Mouse (Mus musculus): ENCODE measurements around the gene Nell2. TPM values are rescaled to one million over a fixed set of nuclear protein-coding genes. Genes with fewer than 3 reads are reported as not detected.
A peak's percentile ranks its signal among the peaks of the same experiment; 100 is the strongest.

Nell2 gene
- polyA plus RNA-seq, 1 experiment from 2014 or later = 21.0 TPM

- no peaks in the 10 kb centered on the region for H3K27me3 ChIP-seq (replicated peaks; ENCODE audit: control insufficient read depth, insufficient read depth, low read length)
- H3K4me3 ChIP-seq (ENCODE audit: low read depth, low read length) = no peak overlapping the region
- no peak overlapping the region for H3K27ac ChIP-seq (ENCODE audit: low read depth)
- no peak for ATAC-seq (replicated peaks; ENCODE audit: low FRiP score, low TSS enrichment, low read depth)
- 74% methylated on average over 4 of the region's 4 CpGs for WGBS
- no peaks in the 10 kb centered on the region for H3K36me3 ChIP-seq (ENCODE audit: control insufficient read depth, insufficient read depth, low read length)
- H3K4me2 ChIP-seq (ENCODE audit: low read length) = no peak overlapping the region
- H3K9me3 ChIP-seq (ENCODE audit: control insufficient read depth, low read length) = no peaks in the 10 kb centered on the region
- no peaks in the 10 kb centered on the region for H3K4me1 ChIP-seq (replicated peaks; ENCODE audit: control insufficient read depth, insufficient read depth, low read length)
- no peak overlapping the region for H3K9ac ChIP-seq (ENCODE audit: low read length)
- no peak for DNase-seq (ENCODE audit: low spot score)
Measured at GRCm38 (mm10) chr15:95489174-95489573, 39.2 kb downstream of the Nell2 start.

GRCm38 (mm10) chr15:95487961-95488360 is 40.4 kb downstream of the Nell2 start:
- Histone ChIP-seq H3K4me2 (ENCODE audit: low read length) (no peak overlapping the region), H3K36me3 (ENCODE audit: control insufficient read depth, insufficient read depth, low read length) (no peaks in the 10 kb centered on the region), H3K4me3 (ENCODE audit: low read depth, low read length) (no peak overlapping the region), H3K27ac (ENCODE audit: low read depth) (no peak overlapping the region), H3K9me3 (ENCODE audit: control insufficient read depth, low read length) (no peaks in the 10 kb centered on the region), H3K9ac (ENCODE audit: low read length) (no peak overlapping the region), H3K27me3 (replicated peaks; ENCODE audit: control insufficient read depth, insufficient read depth, low read length) (no peaks in the 10 kb centered on the region), H3K4me1 (replicated peaks; ENCODE audit: control insufficient read depth, insufficient read depth, low read length) (no peaks in the 10 kb centered on the region)
- ATAC-seq (replicated peaks; ENCODE audit: low FRiP score, low TSS enrichment, low read depth) (no peak), DNase-seq (ENCODE audit: low spot score) (no peak)
- 87% methylated on average over 5 of the region's 5 CpGs for WGBS

- no peak overlapping the region for H3K4me2 ChIP-seq (ENCODE audit: low read length)
Measured at GRCm38 (mm10) chr15:95482002-95482401, 46.4 kb downstream of the Nell2 start.

GRCm38 (mm10) chr15:95481585-95481984 is 46.8 kb downstream of the Nell2 start:
- Histone ChIP-seq H3K4me2 (ENCODE audit: low read length) (no peak overlapping the region), H3K36me3 (ENCODE audit: control insufficient read depth, insufficient read depth, low read length) (no peaks in the 10 kb centered on the region), H3K27ac (ENCODE audit: low read depth) (no peak overlapping the region), H3K4me3 (ENCODE audit: low read depth, low read length) (no peak overlapping the region), H3K9me3 (ENCODE audit: control insufficient read depth, low read length) (no peaks in the 10 kb centered on the region), H3K4me1 (replicated peaks; ENCODE audit: control insufficient read depth, insufficient read depth, low read length) (no peaks in the 10 kb centered on the region), H3K27me3 (replicated peaks; ENCODE audit: control insufficient read depth, insufficient read depth, low read length) (no peaks in the 10 kb centered on the region), H3K9ac (ENCODE audit: low read length) (no peak overlapping the region)
- no peak for DNase-seq (ENCODE audit: low spot score)
- 0 out of 2 replicates have a peak, but pooled peaks have one; percentile 15 for ATAC-seq (replicated peaks; ENCODE audit: low FRiP score, low TSS enrichment, low read depth)
- WGBS = 88% methylated on average over 4 of the region's 4 CpGs

More at GRCm38 (mm10) chr15:95482002-95482401, 46.4 kb downstream of the Nell2 start:
- Histone ChIP-seq H3K9ac (ENCODE audit: low read length) (no peak overlapping the region), H3K36me3 (ENCODE audit: control insufficient read depth, insufficient read depth, low read length) (no peaks in the 10 kb centered on the region), H3K9me3 (ENCODE audit: control insufficient read depth, low read length) (no peaks in the 10 kb centered on the region), H3K4me1 (replicated peaks; ENCODE audit: control insufficient read depth, insufficient read depth, low read length) (no peaks in the 10 kb centered on the region), H3K4me3 (ENCODE audit: low read depth, low read length) (no peak overlapping the region), H3K27me3 (replicated peaks; ENCODE audit: control insufficient read depth, insufficient read depth, low read length) (no peaks in the 10 kb centered on the region), H3K27ac (ENCODE audit: low read depth) (no peak overlapping the region)
- ATAC-seq (replicated peaks; ENCODE audit: low FRiP score, low TSS enrichment, low read depth) (no peak), DNase-seq (ENCODE audit: low spot score) (no peak)
- 74% methylated on average over 9 of the region's 9 CpGs for WGBS

GRCm38 (mm10) chr15:95476440-95476839 is 51.9 kb downstream of the Nell2 start:
- no peak for DNase-seq (ENCODE audit: low spot score)
- 88% methylated on average over 3 of the region's 3 CpGs for WGBS
- no peaks in the 10 kb centered on the region for H3K36me3 ChIP-seq (ENCODE audit: control insufficient read depth, insufficient read depth, low read length)

GRCm38 (mm10) chr15:95473976-95474375 is 54.4 kb downstream of the Nell2 start:
- H3K9ac ChIP-seq (ENCODE audit: low read length) = no peak overlapping the region
- no peaks in the 10 kb centered on the region for H3K27me3 ChIP-seq (replicated peaks; ENCODE audit: control insufficient read depth, insufficient read depth, low read length)
- no peak overlapping the region for H3K4me3 ChIP-seq (ENCODE audit: low read depth, low read length)
- H3K27ac ChIP-seq (ENCODE audit: low read depth) = no peak overlapping the region
- no peak for ATAC-seq (replicated peaks; ENCODE audit: low FRiP score, low TSS enrichment, low read depth)
- DNase-seq (ENCODE audit: low spot score) = no peak
- H3K36me3 ChIP-seq (ENCODE audit: control insufficient read depth, insufficient read depth, low read length) = no peaks in the 10 kb centered on the region
- H3K9me3 ChIP-seq (ENCODE audit: control insufficient read depth, low read length) = no peaks in the 10 kb centered on the region
- H3K4me2 ChIP-seq (ENCODE audit: low read length) = no peak overlapping the region
- H3K4me1 ChIP-seq (replicated peaks; ENCODE audit: control insufficient read depth, insufficient read depth, low read length) = no peaks in the 10 kb centered on the region; the same call in 1 of the 2 replicates
- WGBS = 67% methylated on average over 6 of the region's 6 CpGs

More at GRCm38 (mm10) chr15:95476440-95476839, 51.9 kb downstream of the Nell2 start:
- H3K4me1 ChIP-seq (replicated peaks; ENCODE audit: control insufficient read depth, insufficient read depth, low read length) = no peaks in the 10 kb centered on the region; the same call in 1 of the 2 replicates
- no peaks in the 10 kb centered on the region for H3K9me3 ChIP-seq (ENCODE audit: control insufficient read depth, low read length)
- H3K9ac ChIP-seq (ENCODE audit: low read length) = no peak overlapping the region
- H3K4me2 ChIP-seq (ENCODE audit: low read length) = no peak overlapping the region
- no peak overlapping the region for H3K4me3 ChIP-seq (ENCODE audit: low read depth, low read length)
- no peak for ATAC-seq (replicated peaks; ENCODE audit: low FRiP score, low TSS enrichment, low read depth)
- H3K27ac ChIP-seq (ENCODE audit: low read depth) = no peak overlapping the region
- H3K27me3 ChIP-seq (replicated peaks; ENCODE audit: control insufficient read depth, insufficient read depth, low read length) = no peaks in the 10 kb centered on the region

- no peak overlapping the region for H3K9ac ChIP-seq (ENCODE audit: low read length)
- 30% methylated on average over 6 of the region's 6 CpGs for WGBS
- no peaks in the 10 kb centered on the region for H3K36me3 ChIP-seq (ENCODE audit: control insufficient read depth, insufficient read depth, low read length)
- H3K4me3 ChIP-seq (ENCODE audit: low read depth, low read length) = no peak overlapping the region
- no peak overlapping the region for H3K27ac ChIP-seq (ENCODE audit: low read depth)
- DNase-seq (ENCODE audit: low spot score) (no peak), ATAC-seq (replicated peaks; ENCODE audit: low FRiP score, low TSS enrichment, low read depth) (no peak)
- H3K4me2 ChIP-seq (ENCODE audit: low read length) = no peak overlapping the region
- H3K4me1 ChIP-seq (replicated peaks; ENCODE audit: control insufficient read depth, insufficient read depth, low read length) = 0 out of 2 replicates have a peak, but pooled peaks cover 6% of the 10 kb centered on the region
- no peaks in the 10 kb centered on the region for H3K27me3 ChIP-seq (replicated peaks; ENCODE audit: control insufficient read depth, insufficient read depth, low read length)
- H3K9me3 ChIP-seq (ENCODE audit: control insufficient read depth, low read length) = no peaks in the 10 kb centered on the region
Measured at GRCm38 (mm10) chr15:95467195-95467594, 61.2 kb downstream of the Nell2 start.

GRCm38 (mm10) chr15:95460041-95460566 is 68.3 kb downstream of the Nell2 start:
- no peaks in the 10 kb centered on the region for H3K9me3 ChIP-seq (ENCODE audit: control insufficient read depth, low read length)
- no peak overlapping the region for H3K4me3 ChIP-seq (ENCODE audit: low read depth, low read length)
- H3K27ac ChIP-seq (ENCODE audit: low read depth) = no peak overlapping the region
- ATAC-seq (replicated peaks; ENCODE audit: low FRiP score, low TSS enrichment, low read depth) (no peak), DNase-seq (ENCODE audit: low spot score) (no peak)
- H3K27me3 ChIP-seq (replicated peaks; ENCODE audit: control insufficient read depth, insufficient read depth, low read length) = no peaks in the 10 kb centered on the region
- H3K36me3 ChIP-seq (ENCODE audit: control insufficient read depth, insufficient read depth, low read length) = no peaks in the 10 kb centered on the region
- H3K4me1 ChIP-seq (replicated peaks; ENCODE audit: control insufficient read depth, insufficient read depth, low read length) = no peaks in the 10 kb centered on the region
- 67% methylated on average over 4 of the region's 4 CpGs for WGBS
- H3K4me2 ChIP-seq (ENCODE audit: low read length) = no peak overlapping the region
- no peak overlapping the region for H3K9ac ChIP-seq (ENCODE audit: low read length)

- WGBS = 75% methylated on average over 11 of the region's 11 CpGs
- DNase-seq (ENCODE audit: low spot score) = no peak
- no peaks in the 10 kb centered on the region for H3K4me1 ChIP-seq (replicated peaks; ENCODE audit: control insufficient read depth, insufficient read depth, low read length)
- H3K9ac ChIP-seq (ENCODE audit: low read length) = no peak overlapping the region
- H3K4me3 ChIP-seq (ENCODE audit: low read depth, low read length) = no peak overlapping the region
- no peaks in the 10 kb centered on the region for H3K27me3 ChIP-seq (replicated peaks; ENCODE audit: control insufficient read depth, insufficient read depth, low read length)
- no peaks in the 10 kb centered on the region for H3K36me3 ChIP-seq (ENCODE audit: control insufficient read depth, insufficient read depth, low read length)
- ATAC-seq (replicated peaks; ENCODE audit: low FRiP score, low TSS enrichment, low read depth) = no peak
- H3K27ac ChIP-seq (ENCODE audit: low read depth) = no peak overlapping the region
- no peaks in the 10 kb centered on the region for H3K9me3 ChIP-seq (ENCODE audit: control insufficient read depth, low read length)
- no peak overlapping the region for H3K4me2 ChIP-seq (ENCODE audit: low read length)
Measured at GRCm38 (mm10) chr15:95444586-95444985, 83.8 kb downstream of the Nell2 start.
